Mouse (Mus musculus) limb, embryonic 10.5 days (tissue): ENCODE measurements around the gene Tmem50b. TPM values are rescaled to one million over a fixed set of nuclear protein-coding genes. Genes with fewer than 3 reads are reported as not detected.

Experiments used
- DNase-seq: peaks from one replicate; pipeline ENCODE4 v3.0.0-alpha.2; 2017; ENCODE audit warnings: low spot score
- H3K27ac ChIP-seq: fragments of 300-500 bp; sonication (generic); 2 replicates; pipeline ENCODE4 v1.5.1; 2016; ENCODE audit warnings: mild to moderate bottlenecking
- H3K27me3 ChIP-seq: fragments of 300-500 bp; sonication (generic); 2 replicates; pipeline ENCODE4 v1.6.1; 2016; ENCODE audit warnings: low read depth, mild to moderate bottlenecking; ENCODE audit not compliant: poor library complexity, severe bottlenecking
- H3K36me3 ChIP-seq: fragments of 300-500 bp; sonication (generic); 2 replicates; pipeline ENCODE4 v1.6.1; 2016; ENCODE audit warnings: mild to moderate bottlenecking, moderate library complexity
- H3K4me1 ChIP-seq: fragments of 300-500 bp; sonication (generic); 2 replicates; pipeline ENCODE4 v1.6.1; 2016
- H3K4me3 ChIP-seq: fragments of 300-500 bp; sonication (generic); 2 replicates; pipeline ENCODE4 v1.5.1; 2016; ENCODE audit warnings: mild to moderate bottlenecking, moderate library complexity
- H3K9me3 ChIP-seq: fragments of 300-500 bp; sonication (generic); replicated peaks from 2 replicates; pipeline ENCODE4 v1.6.1; 2016; ENCODE audit warnings: mild to moderate bottlenecking
- WGBS: fragments of 180-500 bp; shearing (Covaris S2); methylation state at CpG from one replicate; pipeline ENCODE4 v1.1.7; 2016; 5-methylcytosine and 5-hydroxymethylcytosine counted together
- polyA plus RNA-seq: library from polyadenylated mRNA; unstranded; fragments of >200 nt; fragmentation: Nextera tagmentation; extraction: Ambion mirVana; gene quantifications from 2 replicates; pipeline ENCODE4 v1.2.1, GENCODE M21; 2016

Gene Tmem50b
- polyA plus RNA-seq, 1 experiment from 2014 or later = 25.7 TPM

DNA sequence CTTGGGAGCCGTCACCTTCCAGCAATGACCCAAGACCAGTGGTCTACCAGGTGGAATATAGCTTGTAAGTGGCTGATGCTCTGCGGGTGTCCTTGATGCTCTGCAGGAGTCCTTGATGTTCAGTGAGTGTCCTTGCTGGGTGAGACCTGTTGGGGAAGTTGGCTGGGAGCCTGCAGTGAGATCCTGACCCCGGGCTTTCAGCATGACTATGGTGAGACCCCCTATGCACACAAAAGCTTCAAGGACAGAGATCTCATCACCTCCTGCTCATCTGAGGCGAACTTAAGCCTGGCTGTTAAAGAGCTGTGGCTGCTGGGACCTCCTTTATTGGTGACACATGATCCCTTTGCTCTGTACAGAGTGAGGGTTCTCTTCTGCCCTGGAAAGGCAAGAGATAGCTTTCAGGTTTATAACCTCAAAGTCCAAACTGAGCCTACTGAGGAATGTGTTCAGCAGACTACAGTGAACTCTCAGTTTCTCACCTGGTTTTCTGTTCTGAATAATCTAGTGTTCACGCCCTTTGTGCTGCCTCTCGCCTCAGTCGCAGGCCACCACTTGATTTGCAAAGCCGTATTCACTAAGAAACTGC, 42.5 kb downstream of the Tmem50b start:
- Histone ChIP-seq H3K27me3 (no peaks in the 10 kb centered on the region), H3K36me3 (peaks cover 44% of the 10 kb centered on the region), H3K27ac (no peak overlapping the region), H3K4me3 (no peak overlapping the region), H3K9me3 (no peaks in the 10 kb centered on the region), H3K4me1 (peaks cover 32% of the 10 kb centered on the region)
- WGBS = 83% methylated on average over 8 of the region's 8 CpGs
- DNase-seq = no peak

DNA sequence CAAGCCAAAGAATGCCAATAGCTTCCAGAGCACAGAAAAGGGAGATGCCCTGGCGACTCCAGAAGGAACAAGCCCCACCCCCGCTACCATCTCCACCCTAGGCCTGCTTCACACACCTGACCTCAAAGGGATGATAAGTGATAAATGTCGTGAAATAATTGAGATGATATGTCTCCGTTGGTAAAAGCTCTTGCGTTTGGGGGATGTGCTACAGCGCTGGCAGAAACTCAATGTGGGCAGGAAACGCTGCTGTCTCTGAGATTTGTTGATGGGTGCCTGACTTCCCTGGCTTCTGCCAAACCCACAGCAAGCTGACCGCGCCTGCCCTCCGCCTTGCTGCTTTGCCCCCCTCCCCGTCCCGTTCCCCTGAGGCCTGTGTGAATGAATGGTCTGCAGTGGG, 44.0 kb downstream of the Tmem50b start:
- H3K4me1 ChIP-seq = peaks cover 45% of the 10 kb centered on the region
- 46% methylated on average over 12 of the region's 12 CpGs for WGBS
- peak overlapping the region; percentile 36; the same call in 1 of the 2 replicates for H3K27ac ChIP-seq
- H3K9me3 ChIP-seq = no peaks in the 10 kb centered on the region
- DNase-seq = no peak
- H3K36me3 ChIP-seq = peaks cover 32% of the 10 kb centered on the region
- no peak overlapping the region for H3K4me3 ChIP-seq
- no peaks in the 10 kb centered on the region for H3K27me3 ChIP-seq

DNA sequence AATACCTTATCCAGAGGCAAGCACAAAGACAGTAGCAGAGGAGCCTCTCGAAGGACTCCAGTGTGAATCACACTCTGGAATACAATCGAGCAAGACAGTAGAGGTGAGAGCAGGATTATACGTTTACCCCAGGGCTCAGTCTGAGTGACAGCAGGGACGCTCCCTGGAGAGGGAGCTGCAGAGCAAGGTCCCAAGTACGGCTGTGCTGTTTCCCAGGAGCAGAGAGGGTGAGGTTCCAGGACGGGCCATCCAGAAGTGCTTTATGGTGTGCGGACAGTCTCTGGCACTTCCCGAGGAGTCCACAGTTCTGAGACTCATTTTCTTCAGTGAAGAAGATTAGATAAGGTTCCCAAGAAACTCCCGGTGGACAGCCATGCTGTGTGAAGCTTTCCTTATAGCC, 45.5 kb downstream of the Tmem50b start:
- Histone ChIP-seq H3K36me3 (peaks cover 20% of the 10 kb centered on the region), H3K9me3 (no peaks in the 10 kb centered on the region), H3K4me3 (no peak overlapping the region), H3K27me3 (no peaks in the 10 kb centered on the region), H3K27ac (no peak overlapping the region), H3K4me1 (peaks cover 59% of the 10 kb centered on the region)
- DNase-seq = no peak
- 63% methylated on average over 9 of the region's 9 CpGs for WGBS

DNA sequence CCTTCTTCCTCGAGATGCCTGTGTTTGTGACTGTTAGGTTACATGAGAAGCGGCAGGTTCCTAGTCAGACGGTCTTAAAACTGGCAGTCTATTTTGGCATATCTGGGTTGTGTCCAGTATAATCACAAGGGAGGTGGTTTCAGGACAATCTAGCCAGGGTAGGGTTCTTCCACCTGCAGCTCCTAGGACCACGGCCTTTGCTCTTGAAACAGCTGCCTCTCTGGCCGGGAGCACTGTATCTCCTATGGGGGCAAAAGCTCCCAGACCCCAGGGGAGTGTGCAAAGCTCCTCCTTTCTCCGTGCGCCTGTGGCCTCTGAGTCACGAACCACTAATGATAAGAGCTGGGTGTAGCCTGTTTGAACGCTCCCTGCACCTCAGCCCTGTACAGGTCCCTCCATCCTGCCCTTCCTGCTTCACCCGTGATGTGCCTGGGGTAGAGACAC, 46.5 kb downstream of the Tmem50b start:
- 85% methylated on average over 10 of the region's 10 CpGs for WGBS
- peaks cover 61% of the 10 kb centered on the region for H3K4me1 ChIP-seq
- no peaks in the 10 kb centered on the region for H3K9me3 ChIP-seq
- H3K36me3 ChIP-seq = peaks cover 20% of the 10 kb centered on the region
- H3K27ac ChIP-seq = no peak overlapping the region
- DNase-seq = no peak
- H3K27me3 ChIP-seq = no peaks in the 10 kb centered on the region
- H3K4me3 ChIP-seq = no peak overlapping the region

DNA sequence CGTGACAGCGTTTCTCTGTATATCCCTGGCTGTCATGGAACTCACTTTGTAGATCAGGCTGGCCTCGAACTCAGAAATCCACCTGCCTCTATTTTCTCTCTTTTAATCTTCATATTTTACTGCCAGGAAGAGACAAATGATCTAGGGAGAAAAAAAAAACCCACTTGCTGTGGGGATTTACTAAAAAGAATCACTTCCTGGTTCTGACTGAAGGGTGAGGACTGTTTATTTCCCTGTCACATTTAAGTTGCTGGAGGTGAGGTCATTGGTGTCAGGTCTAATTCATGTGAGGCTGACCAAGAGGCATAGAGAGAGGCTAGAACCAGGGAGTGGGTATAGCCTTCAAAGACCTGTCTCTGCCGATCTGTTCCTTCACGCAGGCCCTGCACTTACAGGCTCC, 48.0 kb downstream of the Tmem50b start:
- H3K36me3 ChIP-seq = peaks cover 7% of the 10 kb centered on the region
- DNase-seq = no peak
- H3K27me3 ChIP-seq = 0 out of 2 replicates have a peak, but pooled peaks cover 3% of the 10 kb centered on the region
- no peaks in the 10 kb centered on the region for H3K9me3 ChIP-seq
- WGBS = 71% methylated on average over 5 of the region's 5 CpGs
- H3K4me1 ChIP-seq = peaks cover 65% of the 10 kb centered on the region
- no peak overlapping the region for H3K4me3 ChIP-seq
- H3K27ac ChIP-seq = no peak overlapping the region

DNA sequence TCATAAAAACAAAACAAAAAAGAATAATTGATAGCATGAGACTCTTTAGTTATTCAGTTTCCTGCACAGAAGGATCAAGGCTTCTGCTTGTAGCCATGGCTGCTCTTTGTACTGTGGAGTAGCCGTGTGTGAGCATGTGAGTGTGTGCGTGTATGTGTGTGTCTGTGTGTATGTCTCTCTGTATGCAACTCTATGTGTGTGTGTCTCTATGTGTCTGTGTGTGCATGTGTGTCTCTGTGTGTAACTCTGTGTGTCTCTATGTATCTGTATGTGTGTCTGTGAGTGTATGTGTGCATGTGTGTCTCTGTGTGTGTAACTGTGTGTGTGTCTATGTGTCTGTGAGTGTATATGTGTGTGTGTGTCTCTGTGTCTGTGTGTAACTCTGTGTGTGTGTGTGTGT, 48.6 kb downstream of the Tmem50b start:
- Histone ChIP-seq H3K36me3 (peaks cover 7% of the 10 kb centered on the region), H3K4me3 (no peak overlapping the region), H3K9me3 (no peaks in the 10 kb centered on the region), H3K4me1 (peaks cover 62% of the 10 kb centered on the region), H3K27ac (no peak overlapping the region), H3K27me3 (0 out of 2 replicates have a peak, but pooled peaks cover 3% of the 10 kb centered on the region)
- WGBS = 88% methylated on average over 2 of the region's 2 CpGs
- DNase-seq = no peak

DNA sequence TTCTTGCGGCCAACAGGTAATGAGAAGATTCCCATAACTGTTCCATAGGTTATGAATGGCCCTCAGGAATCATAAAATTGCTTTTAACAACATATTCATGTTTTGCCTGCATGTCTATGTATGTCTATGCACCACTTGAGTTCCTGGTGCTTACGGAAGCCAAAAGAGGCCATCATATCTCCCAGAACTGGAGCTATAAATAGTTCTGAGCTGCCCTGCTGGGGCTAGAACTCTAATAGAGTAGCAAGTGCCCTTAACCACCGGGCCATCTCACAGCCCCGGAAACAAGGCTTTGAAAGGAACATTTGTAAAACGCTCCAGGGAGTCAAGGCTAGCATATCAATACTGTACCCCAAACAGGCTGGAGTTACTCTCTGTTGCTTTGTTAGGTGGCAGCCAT, 49.0 kb downstream of the Tmem50b start:
- Histone ChIP-seq H3K27me3 (0 out of 2 replicates have a peak, but pooled peaks cover 3% of the 10 kb centered on the region), H3K9me3 (no peaks in the 10 kb centered on the region), H3K4me3 (peak overlapping the region; percentile 19; the same call in 1 of the 2 replicates), H3K4me1 (peaks cover 57% of the 10 kb centered on the region), H3K27ac (no peak overlapping the region), H3K36me3 (peaks cover 7% of the 10 kb centered on the region)
- no peak for DNase-seq
- WGBS = 58% methylated on average over 5 of the region's 5 CpGs

DNA sequence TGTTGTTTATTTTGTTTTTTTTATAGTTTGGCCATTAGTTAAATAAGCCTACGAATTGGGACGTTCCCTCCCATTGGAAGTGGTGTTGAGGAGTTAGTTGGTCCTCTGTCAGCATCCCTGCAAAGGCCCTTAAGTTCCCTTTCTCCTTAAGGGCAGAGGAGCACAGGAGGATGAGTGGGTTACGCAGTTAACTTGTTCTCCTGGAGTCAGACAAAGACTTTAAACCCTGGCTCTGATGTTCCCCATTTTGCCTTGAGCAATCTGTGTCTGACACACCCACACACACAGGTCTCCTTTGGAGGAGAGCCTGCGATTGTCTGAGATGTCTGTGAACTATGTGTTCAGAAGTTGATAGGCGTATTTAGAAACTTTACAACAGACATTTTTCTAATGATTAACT, 49.6 kb downstream of the Tmem50b start:
- peaks cover 52% of the 10 kb centered on the region for H3K4me1 ChIP-seq
- WGBS = 54% methylated on average over 5 of the region's 5 CpGs

DNA sequence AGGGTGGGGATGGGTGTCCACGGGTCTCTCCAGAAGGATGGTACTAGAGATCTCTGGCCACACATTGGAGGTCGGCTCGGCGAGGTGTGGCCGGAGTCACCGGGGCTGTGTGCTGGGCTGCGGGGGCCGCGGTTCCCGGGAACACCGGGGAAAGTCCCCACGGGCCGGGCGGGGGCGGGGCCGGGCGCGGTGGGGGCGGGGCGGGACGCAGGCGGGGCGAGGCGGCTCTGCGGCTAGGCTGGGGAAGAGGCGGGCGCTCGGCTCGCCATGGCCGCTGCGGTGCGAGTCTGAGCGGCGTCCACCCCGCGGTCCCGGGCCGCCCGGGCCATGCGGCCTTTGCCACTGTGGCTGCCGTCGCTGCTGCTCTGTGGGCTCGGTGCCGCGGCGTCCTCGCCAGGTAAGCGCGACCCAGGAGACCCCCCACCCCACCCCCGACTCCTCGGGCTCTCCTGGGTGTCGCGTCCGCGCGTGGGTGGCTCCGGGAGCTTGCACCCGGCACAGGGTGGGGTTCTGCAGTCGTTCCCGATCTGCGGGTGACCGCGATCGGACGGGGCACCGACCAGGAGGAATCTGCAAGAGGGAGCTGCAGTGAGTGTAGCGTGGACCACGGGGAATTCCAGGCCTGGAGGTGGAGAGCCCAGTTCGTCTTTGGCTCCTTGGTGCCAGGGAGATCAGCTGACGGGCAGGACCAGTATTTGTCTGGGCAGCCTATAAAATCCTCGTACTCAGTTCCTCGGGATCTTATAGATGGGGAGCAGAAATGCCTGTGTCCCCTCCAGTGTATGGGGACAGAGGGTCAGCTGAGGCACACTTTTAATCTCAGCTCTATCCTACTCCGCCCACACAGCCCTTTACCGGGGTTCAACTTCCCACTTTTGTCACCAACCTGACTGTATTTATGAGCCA, 50.5 kb downstream of the Tmem50b start, which contains the start of gene Ifngr2:
TSS of gene Ifngr2 (plus strand) at position 237 of the 906 bp plus-strand sequence.
- Histone ChIP-seq H3K27ac (peak within 1 kb of the TSS; percentile 96), H3K4me3 (peak within 1 kb of the TSS; percentile 99), H3K27me3 (0 out of 2 replicates have a peak, but pooled peaks cover 3% of the 10 kb centered on the region), H3K4me1 (peaks cover 52% of the 10 kb centered on the region), H3K36me3 (peaks cover 7% of the 10 kb centered on the region; the same call in 1 of the 2 replicates), H3K9me3 (no peaks in the 10 kb centered on the region)
- WGBS = 1% methylated on average over 72 of the region's 74 CpGs
- peak; percentile 84 for DNase-seq

More for the DNA sequence above, 49.6 kb downstream of the Tmem50b start:
- peak overlapping the region; percentile 99 for H3K4me3 ChIP-seq
- peaks cover 7% of the 10 kb centered on the region; the same call in 1 of the 2 replicates for H3K36me3 ChIP-seq
- DNase-seq = no peak
- H3K27me3 ChIP-seq = 0 out of 2 replicates have a peak, but pooled peaks cover 3% of the 10 kb centered on the region
- H3K9me3 ChIP-seq = no peaks in the 10 kb centered on the region
- no peak overlapping the region for H3K27ac ChIP-seq

DNA sequence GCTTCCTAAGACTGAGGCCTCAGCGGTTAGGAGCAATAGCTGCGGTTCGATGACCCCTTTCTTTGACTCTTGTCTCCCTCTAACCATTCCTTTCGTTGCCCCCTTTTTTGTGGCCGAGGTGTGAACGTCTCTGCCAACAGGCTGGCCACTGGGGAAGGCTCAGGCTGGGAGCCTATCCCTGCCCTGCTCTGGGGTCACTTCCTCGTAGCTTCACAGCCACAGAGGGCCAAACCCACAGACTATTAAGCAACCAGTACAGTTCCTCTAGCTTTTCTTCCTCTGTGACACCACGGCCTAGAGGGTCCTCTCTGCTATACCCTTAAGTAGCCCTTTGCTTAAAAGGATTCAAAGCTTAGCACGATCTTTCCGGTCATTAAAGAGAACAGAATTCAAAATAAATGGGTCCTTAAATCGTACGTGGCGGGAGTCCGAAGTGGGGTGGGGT, 51.2 kb downstream of the Tmem50b start:
- peak overlapping the region; percentile 96 for H3K27ac ChIP-seq
- no peaks in the 10 kb centered on the region for H3K9me3 ChIP-seq
- H3K4me1 ChIP-seq = peaks cover 57% of the 10 kb centered on the region
- DNase-seq = peak; percentile 52
- H3K36me3 ChIP-seq = peaks cover 3% of the 10 kb centered on the region; the same call in 1 of the 2 replicates
- H3K27me3 ChIP-seq = 0 out of 2 replicates have a peak, but pooled peaks cover 3% of the 10 kb centered on the region
- 12% methylated on average over 14 of the region's 14 CpGs for WGBS
- peak overlapping the region; percentile 99 for H3K4me3 ChIP-seq

DNA sequence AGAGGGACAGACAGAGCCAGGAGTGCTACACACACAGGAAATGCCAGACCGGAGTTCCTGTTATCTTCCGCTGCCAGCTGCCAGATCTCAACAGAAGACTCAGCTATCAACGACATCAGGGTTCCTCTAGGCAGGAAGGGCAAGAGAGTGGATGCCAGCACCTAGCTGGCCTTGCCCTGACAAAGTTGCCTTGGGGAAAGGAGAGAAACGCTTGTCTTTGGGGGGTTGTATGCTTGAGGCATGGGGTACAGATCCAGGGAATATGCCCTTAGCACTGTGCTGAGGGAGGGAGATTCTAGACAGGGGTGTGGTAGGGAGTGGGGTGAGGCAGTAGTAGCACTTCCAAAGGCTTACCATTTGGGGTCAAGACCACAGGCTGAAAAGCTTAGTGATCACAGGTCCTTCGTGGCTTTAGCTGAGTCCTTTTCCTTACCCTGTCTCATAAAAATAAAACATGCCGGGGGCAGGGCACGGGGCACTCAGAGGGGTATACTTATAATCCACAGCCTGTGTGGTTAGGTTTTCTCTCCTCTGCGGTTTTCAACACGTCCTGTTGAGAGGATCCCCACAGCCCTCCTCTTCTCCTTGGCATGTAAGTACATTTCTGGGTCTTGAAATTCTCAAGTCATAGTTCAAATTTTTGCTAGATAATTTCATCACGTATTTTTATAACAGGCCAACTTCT, 51.9 kb downstream of the Tmem50b start:
- H3K4me3 ChIP-seq = no peak overlapping the region
- DNase-seq = no peak
- 67% methylated on average over 10 of the region's 10 CpGs for WGBS
- no peaks in the 10 kb centered on the region for H3K9me3 ChIP-seq
- 0 out of 2 replicates have a peak, but pooled peaks cover 3% of the 10 kb centered on the region for H3K27me3 ChIP-seq
- peaks cover 3% of the 10 kb centered on the region; the same call in 1 of the 2 replicates for H3K36me3 ChIP-seq
- peaks cover 56% of the 10 kb centered on the region for H3K4me1 ChIP-seq
- H3K27ac ChIP-seq = no peak overlapping the region

DNA sequence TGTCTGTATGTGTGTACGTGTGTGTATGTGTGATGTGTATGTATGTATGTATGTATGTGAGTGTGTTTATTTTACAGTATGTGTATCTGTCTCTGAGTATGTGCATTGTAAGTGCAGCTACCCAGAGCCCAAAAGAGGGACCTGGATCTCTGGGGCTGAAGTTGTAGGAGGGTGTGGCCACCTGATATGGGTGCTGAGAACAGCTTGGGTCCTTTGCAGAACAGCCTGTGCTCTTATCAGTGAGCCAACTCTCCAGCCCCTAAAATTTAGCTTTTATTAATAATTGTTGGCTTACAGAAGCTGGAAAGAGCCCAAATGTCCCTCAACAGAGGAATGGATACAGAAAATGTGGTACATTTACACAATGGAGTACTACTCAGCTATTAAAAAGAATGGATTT, 54.0 kb downstream of the Tmem50b start:
- H3K36me3 ChIP-seq = no peaks in the 10 kb centered on the region
- peaks cover 42% of the 10 kb centered on the region for H3K4me1 ChIP-seq
- H3K27me3 ChIP-seq = 0 out of 2 replicates have a peak, but pooled peaks cover 3% of the 10 kb centered on the region
- DNase-seq = no peak
- 90% methylated on average over 1 of the region's 1 CpGs for WGBS
- no peak overlapping the region for H3K27ac ChIP-seq
- no peaks in the 10 kb centered on the region for H3K9me3 ChIP-seq
- H3K4me3 ChIP-seq = no peak overlapping the region
